Mouse (Mus musculus): ENCODE data around the gene Dio1.
A peak's percentile ranks its signal among the peaks of the same experiment; 100 is the strongest.

Gene Dio1

GRCm38 (mm10) chr4:107300902-107301555 is 5.9 kb downstream of the Dio1 start:
- DNase-seq (ENCODE audit: low read depth, low spot score), result no peak

- DNase-seq (ENCODE audit: low read depth, low spot score), result no peak
Observed at GRCm38 (mm10) chr4:107300371-107300770, 6.6 kb downstream of the Dio1 start.

- DNase-seq (ENCODE audit: low read depth, low spot score), result no peak
Observed at GRCm38 (mm10) chr4:107299779-107300340, 7.1 kb downstream of the Dio1 start.

- no peak for DNase-seq (ENCODE audit: low read depth, low spot score)
Observed at GRCm38 (mm10) chr4:107298071-107298606, 8.8 kb downstream of the Dio1 start.

- no peak for DNase-seq (ENCODE audit: low read depth, low spot score)
Observed at GRCm38 (mm10) chr4:107292273-107292662, 14.7 kb downstream of the Dio1 start.

GRCm38 (mm10) chr4:107291611-107292272 is 15.2 kb downstream of the Dio1 start:
- DNase-seq (ENCODE audit: low read depth, low spot score), result peak; percentile 60

- DNase-seq (ENCODE audit: low read depth, low spot score), result no peak
Observed at GRCm38 (mm10) chr4:107287517-107287916, 19.5 kb downstream of the Dio1 start.

GRCm38 (mm10) chr4:107286386-107286785 is 20.6 kb downstream of the Dio1 start:
- DNase-seq (ENCODE audit: low read depth, low spot score), result no peak

- DNase-seq (ENCODE audit: low read depth, low spot score), result peak; percentile 10
Observed at GRCm38 (mm10) chr4:107285446-107286200, 21.3 kb downstream of the Dio1 start.

GRCm38 (mm10) chr4:107280843-107281475 is 26.0 kb downstream of the Dio1 start:
- no peak for DNase-seq (ENCODE audit: low read depth, low spot score)

- no peak for DNase-seq (ENCODE audit: low read depth, low spot score)
Observed at GRCm38 (mm10) chr4:107278188-107278707, 28.7 kb downstream of the Dio1 start.

GRCm38 (mm10) chr4:107274511-107274910 is 32.5 kb downstream of the Dio1 start:
- no peak for DNase-seq (ENCODE audit: low read depth, low spot score)

- DNase-seq (ENCODE audit: low read depth, low spot score), result no peak
Observed at GRCm38 (mm10) chr4:107273683-107274082, 33.3 kb downstream of the Dio1 start.

GRCm38 (mm10) chr4:107260001-107260400 is 47.0 kb downstream of the Dio1 start:
- no peak for DNase-seq (ENCODE audit: low read depth, low spot score)

- no peak for DNase-seq (ENCODE audit: low read depth, low spot score)
Observed at GRCm38 (mm10) chr4:107254414-107254813, 52.6 kb downstream of the Dio1 start.

- DNase-seq (ENCODE audit: low read depth, low spot score), result peak; percentile 93
Observed at GRCm38 (mm10) chr4:107253125-107254091, 53.6 kb downstream of the Dio1 start, which contains the start of the genes Lrrc42 and Hspb11. Gene Lrrc42, minus strand, starts transcription at chr4:107253532. Gene Hspb11, plus strand, starts transcription at chr4:107253593.

- no peak for DNase-seq (ENCODE audit: low read depth, low spot score)
Observed at GRCm38 (mm10) chr4:107252522-107252921, 54.4 kb downstream of the Dio1 start.

GRCm38 (mm10) chr4:107250494-107250893 is 56.5 kb downstream of the Dio1 start:
- no peak for DNase-seq (ENCODE audit: low read depth, low spot score)

- no peak for DNase-seq (ENCODE audit: low read depth, low spot score)
Observed at GRCm38 (mm10) chr4:107249471-107249870, 57.5 kb downstream of the Dio1 start.

- no peak for DNase-seq (ENCODE audit: low read depth, low spot score)
Observed at GRCm38 (mm10) chr4:107248061-107248460, 58.9 kb downstream of the Dio1 start.
